Mouse (Mus musculus) adrenal gland, adult 18-20 months (tissue): Measurements from ENCODE around the gene Slc25a11. TPM values are rescaled to one million over a fixed set of nuclear protein-coding genes. Genes with fewer than 3 reads are reported as not detected.

Experiments
- DNase-seq, 2 experiments: peaks; one replicate each; pipeline ENCODE4 v3.0.0; 2021 to 2022; ENCODE audit warnings: low spot score in 2 of 2
- total RNA-seq, 2 experiments: library from RNA; stranded (reverse); gene quantifications; 1 replicate in 1 of 2; 2 replicates in 1 of 2; pipeline ENCODE4 v1.2.3; 2021

The Slc25a11 gene
- total RNA-seq, 2 experiments from 2014 or later, result 131 to 138 TPM

- no peak for DNase-seq
Measured at GRCm38 (mm10) chr11:70626877-70627276, 20.4 kb downstream of the Slc25a11 start.

DNA sequence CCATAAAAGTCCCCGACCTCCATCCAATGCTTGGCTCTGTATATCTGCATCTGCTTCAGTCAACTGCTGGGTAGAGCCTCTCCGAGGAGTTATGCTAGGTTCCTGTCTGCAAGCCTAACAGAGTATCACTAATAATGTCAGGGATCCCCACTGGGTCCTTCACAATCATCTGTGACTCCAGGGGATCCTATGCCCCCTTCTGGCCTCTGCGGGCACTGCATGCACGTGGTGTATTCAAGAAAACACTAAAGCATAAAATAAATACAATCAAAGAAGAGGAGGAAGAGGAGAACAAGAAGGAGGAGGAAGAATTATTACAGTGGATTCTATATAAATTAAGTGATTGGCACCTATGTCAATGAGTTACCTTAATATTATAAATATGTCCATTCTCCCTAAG lies 21.8 kb downstream of the Slc25a11 start:
- peak in 1 of 2 experiments; percentile 58 for DNase-seq

GRCm38 (mm10) chr11:70623053-70623742 lies 24.1 kb downstream of the Slc25a11 start:
- no peak for DNase-seq

- DNase-seq, result no peak
Measured at GRCm38 (mm10) chr11:70621972-70622814, 25.1 kb downstream of the Slc25a11 start.

- DNase-seq, result no peak
Measured at GRCm38 (mm10) chr11:70619101-70619500, 28.2 kb downstream of the Slc25a11 start, which contains the start of gene Chrne. Gene Chrne, minus strand, starts transcription at chr11:70619216.

- DNase-seq, result no peak
Measured at GRCm38 (mm10) chr11:70615516-70616093, 31.7 kb downstream of the Slc25a11 start, which contains the start of gene 4930544D05Rik. Gene 4930544D05Rik, plus strand, starts transcription at chr11:70615848.

- DNase-seq, result peak; percentile 52 to 56
Measured at GRCm38 (mm10) chr11:70615074-70615473, 32.2 kb downstream of the Slc25a11 start.

DNA sequence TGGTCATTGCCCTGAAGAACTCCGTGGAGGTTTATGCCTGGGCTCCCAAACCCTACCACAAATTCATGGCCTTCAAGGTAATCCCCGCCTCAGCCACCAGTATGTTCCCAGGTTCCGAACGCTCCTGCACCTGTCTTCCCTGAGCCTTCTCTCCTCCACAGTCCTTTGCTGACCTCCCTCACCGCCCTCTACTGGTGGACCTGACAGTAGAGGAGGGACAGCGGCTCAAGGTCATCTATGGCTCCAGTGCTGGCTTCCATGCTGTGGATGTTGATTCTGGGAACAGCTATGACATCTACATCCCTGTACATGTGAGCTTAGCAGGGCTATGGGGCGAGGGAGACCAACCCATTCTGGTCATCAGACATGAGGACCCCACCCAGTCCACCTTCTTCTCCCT lies 34.8 kb downstream of the Slc25a11 start:
- no peak for DNase-seq

DNA sequence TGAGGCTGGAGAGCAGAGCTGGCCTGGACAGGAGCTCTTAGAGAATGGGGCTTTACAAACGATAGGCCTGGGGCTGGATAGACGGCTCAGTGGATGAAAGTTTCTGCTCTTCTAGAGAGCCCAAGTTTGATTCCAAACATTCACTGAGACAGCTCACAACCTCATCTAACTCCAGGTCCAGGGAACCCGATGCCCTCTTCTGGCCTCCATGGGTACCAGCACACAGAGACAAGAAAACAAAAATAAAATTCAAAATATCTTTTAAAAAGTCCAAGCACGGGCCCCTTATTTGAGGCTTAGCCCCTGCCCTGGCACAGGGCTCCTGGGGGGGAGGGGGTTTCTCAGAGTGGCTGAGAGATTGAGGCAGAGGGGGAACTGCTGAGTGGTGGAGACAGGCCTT lies 36.5 kb downstream of the Slc25a11 start:
- no peak for DNase-seq

DNA sequence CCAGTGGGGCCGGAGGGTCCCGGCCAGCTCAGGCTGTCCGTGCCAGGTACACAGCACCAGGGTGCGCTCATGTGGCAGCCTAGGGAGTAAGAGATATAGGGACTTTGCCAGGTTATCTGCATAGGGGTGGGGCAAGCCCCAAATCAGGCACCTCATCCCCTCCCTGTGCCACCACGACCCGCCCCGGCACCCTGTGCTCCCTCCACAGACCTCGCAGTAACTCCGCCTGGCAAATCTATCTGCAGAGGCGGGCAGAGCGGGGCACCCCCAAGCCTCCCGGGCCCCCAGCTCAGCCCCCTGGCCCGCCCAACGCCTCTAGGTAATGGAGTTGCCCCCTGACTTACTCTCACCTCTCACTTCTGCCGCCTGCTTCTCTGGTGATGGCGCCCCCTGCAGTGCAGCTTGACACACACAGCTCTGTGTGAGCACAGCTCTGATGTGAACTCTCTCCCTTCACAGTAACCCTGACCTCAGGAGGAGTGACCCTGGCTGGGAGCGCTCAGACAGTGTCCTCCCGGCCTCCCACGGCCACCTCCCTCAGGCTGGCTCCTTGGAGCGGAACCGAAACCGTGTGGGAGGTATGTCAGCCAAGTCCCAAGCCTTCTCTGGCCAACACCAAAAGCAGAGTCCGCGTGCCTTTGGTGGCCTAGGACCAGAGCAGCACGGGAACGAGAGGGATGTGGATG lies 38.8 kb downstream of the Slc25a11 start:
- no peak for DNase-seq

- DNase-seq, result no peak
Measured at GRCm38 (mm10) chr11:70607611-70608010, 39.7 kb downstream of the Slc25a11 start.

DNA sequence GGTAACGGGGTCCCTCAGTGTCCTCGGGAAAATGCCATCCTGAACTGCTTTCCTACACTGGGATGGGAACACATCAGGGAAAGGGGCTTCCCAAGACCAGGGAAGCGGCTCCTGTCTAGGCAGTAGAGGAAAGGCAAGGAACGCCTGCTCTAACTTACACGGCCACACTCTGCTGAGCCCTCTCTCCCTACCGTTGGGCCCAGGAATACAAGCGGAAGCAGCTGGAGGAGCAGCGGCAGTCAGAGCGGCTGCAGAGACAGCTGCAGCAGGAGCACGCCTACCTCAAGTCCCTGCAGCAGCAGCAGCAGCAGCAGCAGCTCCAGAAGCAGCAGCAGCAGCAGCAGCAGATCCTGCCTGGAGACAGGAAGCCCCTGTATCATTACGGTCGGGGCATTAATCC lies 40.6 kb downstream of the Slc25a11 start:
- no peak for DNase-seq

DNA sequence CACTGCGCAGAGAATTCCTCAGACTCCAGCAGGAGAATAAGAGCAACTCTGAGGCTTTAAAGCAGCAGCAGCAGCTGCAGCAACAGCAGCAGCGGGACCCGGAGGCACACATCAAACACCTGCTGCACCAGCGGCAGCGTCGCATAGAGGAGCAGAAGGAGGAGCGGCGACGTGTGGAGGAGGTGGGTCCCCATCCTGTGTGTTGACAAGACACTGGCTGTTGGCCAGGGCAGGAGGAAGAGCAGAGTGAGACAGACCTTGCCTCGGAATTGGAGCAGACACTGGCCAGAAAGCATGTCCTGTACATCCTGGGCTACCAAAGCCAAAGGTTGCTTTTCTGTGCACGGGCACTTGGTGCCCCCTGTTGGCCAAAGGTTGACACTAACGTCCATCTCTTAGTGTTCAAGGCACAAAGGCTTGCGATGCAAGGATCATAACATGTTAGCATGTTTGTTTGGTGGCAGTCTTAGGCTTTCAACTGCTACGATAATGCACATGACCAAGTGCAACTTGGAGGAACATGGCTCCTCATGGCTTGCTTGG lies 42.2 kb downstream of the Slc25a11 start:
- DNase-seq, result peak; percentile 70 to 80

GRCm38 (mm10) chr11:70598451-70598953 lies 48.8 kb downstream of the Slc25a11 start:
- DNase-seq, result no peak

DNA sequence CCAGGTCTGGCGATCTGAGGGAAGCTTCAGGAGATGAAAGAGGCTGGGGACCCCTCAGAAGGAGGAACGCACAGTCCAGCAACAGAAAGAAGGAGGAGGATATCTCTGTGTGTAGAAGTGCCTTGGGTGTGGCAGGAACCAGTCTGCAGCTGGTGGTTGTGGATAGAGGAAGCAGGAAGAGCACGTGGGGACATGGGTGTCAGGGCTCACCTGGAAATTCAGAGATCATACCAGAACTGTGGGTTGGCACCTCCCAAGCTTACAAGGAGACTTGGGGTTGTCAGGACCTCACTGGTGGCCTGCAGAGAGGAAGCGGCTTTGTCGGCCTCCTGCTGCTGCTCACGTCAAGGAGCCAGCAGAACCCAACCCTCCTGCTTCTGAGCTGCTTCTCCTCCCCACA lies 50.0 kb downstream of the Slc25a11 start:
- no peak for DNase-seq

- DNase-seq, result no peak
Measured at GRCm38 (mm10) chr11:70596094-70596493, 51.2 kb downstream of the Slc25a11 start.

DNA sequence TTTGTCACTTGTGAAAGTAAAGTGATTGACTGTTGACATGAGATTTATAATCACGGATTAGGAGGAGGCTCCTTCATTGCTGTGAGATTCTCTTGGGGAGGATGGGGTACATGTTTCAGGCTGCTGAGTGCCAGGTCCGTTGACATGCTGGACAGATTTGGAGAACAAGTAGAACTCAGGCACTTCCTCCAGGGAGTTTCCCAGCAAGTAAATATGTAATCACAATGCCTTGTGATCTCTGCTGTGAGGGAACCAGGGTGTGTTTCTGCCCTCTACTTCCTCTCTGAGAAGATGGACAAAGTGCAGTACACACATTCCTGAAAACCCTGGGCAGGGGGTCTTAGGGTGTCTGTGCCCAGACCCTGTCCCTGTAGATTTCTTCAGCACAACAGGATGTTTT lies 51.6 kb downstream of the Slc25a11 start:
- DNase-seq, result no peak

DNA sequence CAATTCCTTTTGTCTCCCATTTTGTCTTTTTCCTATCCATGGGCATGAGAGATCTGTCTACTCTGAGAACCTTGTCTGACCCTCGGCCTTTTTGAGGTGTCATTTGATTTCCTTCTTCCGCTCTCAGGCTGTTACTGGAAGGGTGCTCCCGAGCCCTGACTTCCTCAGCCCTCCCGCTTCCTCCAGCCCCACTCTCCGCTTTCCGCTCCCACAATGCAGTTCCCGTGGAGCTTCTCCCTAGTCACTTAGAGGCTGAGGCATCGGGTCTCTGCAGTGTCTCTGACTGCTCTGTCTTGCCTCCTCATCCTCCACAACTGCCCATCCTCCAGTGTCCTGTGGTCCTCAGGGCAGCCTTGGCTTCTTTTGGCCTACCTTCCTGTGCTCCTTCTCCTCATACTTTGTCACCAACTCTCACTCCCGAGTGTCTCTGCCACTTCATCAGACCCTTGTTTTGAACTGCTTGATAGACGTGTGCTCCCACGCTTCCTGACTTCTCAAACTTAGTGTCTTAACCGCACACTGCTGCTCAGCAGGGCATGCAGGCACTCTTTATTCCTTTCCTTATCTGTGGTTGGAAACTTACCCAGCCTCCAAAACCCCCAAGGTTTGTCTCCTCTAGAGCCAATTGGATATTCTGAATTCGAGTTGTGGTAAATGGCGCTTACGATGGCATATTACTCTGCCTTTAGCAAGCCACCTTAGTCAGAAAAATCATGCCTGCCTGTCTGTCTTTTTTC lies 52.9 kb downstream of the Slc25a11 start:
- DNase-seq, result no peak
